Mouse (Mus musculus): Measurements from ENCODE around the gene Smim8. TPM values are rescaled to one million over a fixed set of nuclear protein-coding genes. Genes with fewer than 3 reads are reported as not detected.

The Smim8 gene
- polyA plus RNA-seq (2015; fragmentation: Illumina TruSeq; extraction: RNeasy Lipid Tissue Mini Kit (QIAGEN cat#74804); ENCODE audit: insufficient read depth, low replicate concordance) = 36.8 TPM

DNA sequence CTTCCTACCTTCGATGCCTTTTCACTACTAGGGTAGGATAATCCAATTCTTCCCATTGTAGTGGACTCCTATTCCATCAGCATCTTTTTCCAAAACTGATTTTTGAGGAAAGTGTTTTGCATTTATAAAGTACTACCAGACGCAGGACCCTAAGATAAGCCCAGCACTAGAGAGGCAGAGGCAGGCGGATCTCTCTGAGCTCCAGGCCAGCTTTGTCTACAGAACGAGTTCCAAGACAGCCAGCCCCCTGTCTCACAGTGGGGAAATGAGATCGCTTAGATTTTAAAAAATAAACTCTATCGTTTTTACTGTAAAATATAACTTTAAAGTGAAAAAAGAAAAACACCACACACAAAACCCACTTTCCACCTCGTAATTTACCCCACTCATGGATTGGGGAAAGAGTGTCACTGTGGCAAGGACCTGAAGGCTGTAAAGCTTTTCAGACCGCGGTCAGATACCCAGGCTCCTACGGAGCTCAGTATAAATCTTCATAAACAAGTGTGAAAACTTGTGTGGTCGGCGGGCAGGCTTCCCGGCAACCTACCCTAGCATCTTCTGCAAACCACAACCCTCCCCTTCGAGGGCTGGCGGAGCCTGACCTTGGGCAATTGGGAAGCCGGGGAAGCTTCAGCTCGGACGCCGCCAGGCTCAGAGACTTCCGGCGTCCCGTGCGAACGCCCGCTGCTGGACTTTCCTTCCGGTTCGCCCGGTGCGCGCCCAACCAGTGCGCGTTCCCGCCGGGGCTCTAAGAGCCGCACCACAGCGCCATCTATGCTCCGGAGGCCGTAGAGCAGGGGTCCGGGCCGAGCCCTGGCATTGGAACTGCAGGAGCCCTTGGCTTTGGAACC, at the start of gene Smim8:
Gene Smim8, minus strand, starts transcription at position 747 of the 851 bp plus-strand sequence.

DNA sequence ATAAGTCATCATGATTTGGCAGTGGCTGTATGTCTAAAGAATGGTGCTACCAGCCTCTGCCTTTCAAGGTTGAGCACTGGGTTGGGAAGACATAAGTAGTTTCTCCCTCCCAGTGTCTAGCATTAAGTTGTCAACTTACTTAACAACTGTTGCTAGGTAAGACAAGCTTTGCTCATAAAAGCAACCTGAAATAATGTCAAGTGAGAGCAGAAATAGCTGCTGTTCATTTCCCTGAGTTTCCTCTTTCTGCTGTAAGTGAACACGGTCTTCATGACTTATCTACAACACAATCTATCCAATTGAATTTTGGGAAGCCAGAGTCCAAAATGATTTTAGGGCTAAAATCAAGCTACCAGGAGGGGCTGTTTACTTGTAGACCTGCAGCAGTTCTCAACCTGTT, 22.1 kb downstream of the Smim8 start, which contains the start of gene Gm136:
Gene Gm136, minus strand, starts transcription at position 101 of the 400 bp plus-strand sequence.

DNA sequence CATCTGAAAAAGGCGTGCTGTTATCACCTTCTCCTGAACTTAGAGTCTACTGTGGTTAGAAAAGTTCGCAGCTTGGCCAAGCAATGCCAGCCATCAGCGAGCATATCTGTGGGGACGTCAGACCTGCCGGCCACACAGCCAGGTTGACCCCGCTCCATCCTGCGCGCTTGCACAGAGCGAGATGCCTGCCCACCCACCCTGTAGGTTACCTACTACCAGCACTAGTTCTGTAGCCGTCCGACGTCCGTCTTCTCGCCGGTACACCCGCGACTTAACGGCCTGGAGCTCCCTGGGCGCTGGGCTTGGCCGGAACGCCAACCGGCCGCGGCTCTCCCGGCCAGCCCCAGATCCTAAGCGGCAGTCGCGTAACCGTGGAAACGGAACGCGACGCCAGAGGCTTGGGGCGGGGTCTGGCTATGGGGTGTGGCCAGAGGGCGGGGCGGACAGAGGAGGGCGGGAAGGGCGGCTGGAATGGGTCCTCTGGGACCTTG, 48.3 kb downstream of the Smim8 start, which contains the start of gene Cfap206:
Gene Cfap206, minus strand, starts transcription at position 356 of the 491 bp plus-strand sequence.

Other genes starting within 250 kb of the Smim8 start
- 91.8 TPM for gene Akirin2, start 227.5 kb downstream of the Smim8 start, polyA plus RNA-seq (2015; fragmentation: Illumina TruSeq; extraction: RNeasy Lipid Tissue Mini Kit (QIAGEN cat#74804); ENCODE audit: insufficient read depth, low replicate concordance)
- gene Orc3, start 163.5 kb downstream of the Smim8 start, polyA plus RNA-seq (2015; fragmentation: Illumina TruSeq; extraction: RNeasy Lipid Tissue Mini Kit (QIAGEN cat#74804); ENCODE audit: insufficient read depth, low replicate concordance) = 104 TPM
- 37.4 TPM for gene Rars2, start 163.5 kb downstream of the Smim8 start, polyA plus RNA-seq (2015; fragmentation: Illumina TruSeq; extraction: RNeasy Lipid Tissue Mini Kit (QIAGEN cat#74804); ENCODE audit: insufficient read depth, low replicate concordance)
- 35.2 TPM for gene Slc35a1, start 91.0 kb downstream of the Smim8 start, polyA plus RNA-seq (2015; fragmentation: Illumina TruSeq; extraction: RNeasy Lipid Tissue Mini Kit (QIAGEN cat#74804); ENCODE audit: insufficient read depth, low replicate concordance)
- not detected for gene Cfap206, start 48.2 kb downstream of the Smim8 start, polyA plus RNA-seq (2015; fragmentation: Illumina TruSeq; extraction: RNeasy Lipid Tissue Mini Kit (QIAGEN cat#74804); ENCODE audit: insufficient read depth, low replicate concordance)
- not detected for gene Gm136, start 22.2 kb downstream of the Smim8 start, polyA plus RNA-seq (2015; fragmentation: Illumina TruSeq; extraction: RNeasy Lipid Tissue Mini Kit (QIAGEN cat#74804); ENCODE audit: insufficient read depth, low replicate concordance)
- gene Zfp292, start 104.5 kb upstream of the Smim8 start, polyA plus RNA-seq (2015; fragmentation: Illumina TruSeq; extraction: RNeasy Lipid Tissue Mini Kit (QIAGEN cat#74804); ENCODE audit: insufficient read depth, low replicate concordance) = 43.8 TPM
- not detected for gene Cga, start 115.4 kb upstream of the Smim8 start, polyA plus RNA-seq (2015; fragmentation: Illumina TruSeq; extraction: RNeasy Lipid Tissue Mini Kit (QIAGEN cat#74804); ENCODE audit: insufficient read depth, low replicate concordance)

All from spleen, adult 10 weeks (tissue).